8 mouse cellular contexts compared by ENCODE assay signal in the genomic region with DNA sequence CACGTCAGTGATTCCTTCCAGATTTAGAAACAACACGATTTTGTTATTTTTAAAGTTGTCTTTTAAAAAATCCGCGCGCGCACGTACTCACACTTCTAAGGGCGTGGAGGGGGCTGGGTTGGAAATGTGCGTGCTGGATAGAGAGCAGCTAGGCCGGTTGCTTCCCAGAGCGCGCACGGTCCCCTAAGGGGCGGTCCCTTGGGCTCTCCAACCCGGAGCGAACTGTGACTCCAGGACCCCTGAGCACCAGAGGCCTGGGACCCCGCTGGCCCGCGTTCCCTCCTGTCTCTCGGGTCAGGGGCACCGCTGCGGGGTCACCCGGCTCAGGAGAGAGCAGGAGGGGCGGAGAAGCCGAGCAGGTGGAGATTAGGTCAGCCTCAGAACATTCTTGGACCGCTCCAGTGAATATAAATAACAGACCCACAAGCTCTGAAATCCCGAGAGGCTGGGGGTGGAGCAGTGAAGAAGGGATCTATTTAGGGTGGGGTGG. TPM values are rescaled to one million over a fixed set of nuclear protein-coding genes. Genes with fewer than 3 reads are reported as not detected.
DNase-seq lines count a peak whose midpoint lies in the region; ATAC-seq and TF ChIP-seq lines count a peak whose summit lies in the region.

Pacsin3 (plus strand) TSS at position 294 of the 490 bp plus-strand sequence.

- peak within 1 kb of the TSS; percentile 46 for H3K4me3 ChIP-seq in intestine, postnatal 0 days (ENCODE audit: low read depth, low read length)
- peak within 1 kb of the TSS; percentile 52 for H3K4me3 ChIP-seq in liver, embryonic 16.5 days (ENCODE audit: low read depth, low read length)

- peak; percentile 30 for ATAC-seq in common myeloid progenitor, adult 5-6 weeks (replicated peaks; ENCODE audit: low read depth, poor library complexity, severe bottlenecking)
- no peak for ATAC-seq in intestine, postnatal 0 days
- ATAC-seq in liver, embryonic 16.5 days (ENCODE audit: low read depth) = no peak

- H3K9ac ChIP-seq in intestine, postnatal 0 days (ENCODE audit: low read depth, low read length) = peak within 1 kb of the TSS; percentile 8
- H3K9ac ChIP-seq in liver, embryonic 16.5 days (ENCODE audit: low read depth, low read length) = peak within 1 kb of the TSS; percentile 6

- peaks cover 4% of the 10 kb centered on the region for H3K27me3 ChIP-seq in intestine, postnatal 0 days (replicated peaks; ENCODE audit: control insufficient read depth, insufficient read depth, low read length)
- peaks cover 75% of the 10 kb centered on the region for H3K27me3 ChIP-seq in liver, embryonic 16.5 days (ENCODE audit: control insufficient read depth, insufficient read depth, low read depth, low read length)

- no peak for TF ChIP-seq CTCF in intestine, postnatal 0 days (IDR thresholded peaks at IDR 0.05; ENCODE audit: low read depth)

- no peaks in the 10 kb centered on the region for H3K9me3 ChIP-seq in intestine, postnatal 0 days (ENCODE audit: control insufficient read depth)
- H3K9me3 ChIP-seq in liver, embryonic 16.5 days (replicated peaks; ENCODE audit: control insufficient read depth, low read length) = no peaks in the 10 kb centered on the region

- peak within 1 kb of the TSS; percentile 78 for H3K4me2 ChIP-seq in intestine, postnatal 0 days (replicated peaks; ENCODE audit: low read depth)
- H3K4me2 ChIP-seq in liver, embryonic 16.5 days (ENCODE audit: low read depth, low read length) = peak within 1 kb of the TSS; percentile 43

- 3% methylated on average over 27 of the region's 27 CpGs for WGBS in intestine, postnatal 0 days
- WGBS in liver, embryonic 16.5 days (ENCODE audit: insufficient replicate concordance) = 1% methylated on average over 27 of the region's 27 CpGs

- DNase-seq in CD4-positive, CD25-positive, alpha-beta regulatory T cell, adult 2 months (ENCODE audit: low read depth, low spot score) = peak; percentile 33
- peak; percentile 33 for DNase-seq in Muller cell, postnatal 12 days (ENCODE audit: inconsistent ontology term)
- DNase-seq in heart, adult 11 months = peak; percentile 97
- DNase-seq in right cerebral cortex, postnatal 25 days = peak; percentile 44
- DNase-seq in spleen, postnatal 14 days (ENCODE audit: low spot score in 2 of 2) = no peak

- H3K36me3 ChIP-seq in intestine, postnatal 0 days (ENCODE audit: control insufficient read depth, insufficient read depth) = no peaks in the 10 kb centered on the region
- H3K36me3 ChIP-seq in liver, embryonic 16.5 days (ENCODE audit: control insufficient read depth, insufficient read depth) = no peaks in the 10 kb centered on the region

- no peak within 1 kb of the TSS for H3K27ac ChIP-seq in intestine, postnatal 0 days (ENCODE audit: low read depth, low read length)
- H3K27ac ChIP-seq in liver, embryonic 16.5 days (ENCODE audit: low read length) = 0 out of 2 replicates have a peak within 1 kb of the TSS, but pooled peaks have one; percentile 1

- H3K4me1 ChIP-seq in intestine, postnatal 0 days (replicated peaks; ENCODE audit: control insufficient read depth, insufficient read depth, low read length) = peaks cover 5% of the 10 kb centered on the region; the same call in 1 of the 2 replicates
- peaks cover 5% of the 10 kb centered on the region for H3K4me1 ChIP-seq in liver, embryonic 16.5 days (ENCODE audit: control insufficient read depth, low read depth, low read length)

RNA-seq across cellular contexts. Expression of gene Pacsin3, which starts in this region (rescaled TPM):
- total RNA-seq in common myeloid progenitor, adult 5-6 weeks (2017) = 0.19 TPM in 1 of 2 replicates, not detected in the other
- 6.5 and 7.3 TPM in 2 replicates for polyA plus RNA-seq in intestine, postnatal 0 days (2015; fragmentation: Nextera tagmentation; extraction: Ambion mirVana)
- 18.2 and 19.9 TPM in 2 replicates for polyA plus RNA-seq in liver, embryonic 16.5 days (2015; fragmentation: Nextera tagmentation; extraction: Ambion mirVana)

Comparison
In these comparisons a context has a peak if more than half of its experiments do, and no peak if none do; other contexts are left out.
1. Peak in ATAC-seq in common myeloid progenitor, adult 5-6 weeks; RNA of the gene not detected or under 1 TPM.
2. DNase-seq: peak in CD4-positive, CD25-positive, alpha-beta regulatory T cell, adult 2 months (single experiment), Muller cell, postnatal 12 days (single experiment), heart, adult 11 months (single experiment) and right cerebral cortex, postnatal 25 days (single experiment); none in spleen, postnatal 14 days (0 of 2).